Mouse (Mus musculus): ENCODE results near the gene Lum. TPM values are rescaled to one million over a fixed set of nuclear protein-coding genes. Genes with fewer than 3 reads are reported as not detected.

Lum gene
- total RNA-seq (2022), result 10 to 100 TPM; 12.1 to 24.6 (median 20.5) TPM

DNA sequence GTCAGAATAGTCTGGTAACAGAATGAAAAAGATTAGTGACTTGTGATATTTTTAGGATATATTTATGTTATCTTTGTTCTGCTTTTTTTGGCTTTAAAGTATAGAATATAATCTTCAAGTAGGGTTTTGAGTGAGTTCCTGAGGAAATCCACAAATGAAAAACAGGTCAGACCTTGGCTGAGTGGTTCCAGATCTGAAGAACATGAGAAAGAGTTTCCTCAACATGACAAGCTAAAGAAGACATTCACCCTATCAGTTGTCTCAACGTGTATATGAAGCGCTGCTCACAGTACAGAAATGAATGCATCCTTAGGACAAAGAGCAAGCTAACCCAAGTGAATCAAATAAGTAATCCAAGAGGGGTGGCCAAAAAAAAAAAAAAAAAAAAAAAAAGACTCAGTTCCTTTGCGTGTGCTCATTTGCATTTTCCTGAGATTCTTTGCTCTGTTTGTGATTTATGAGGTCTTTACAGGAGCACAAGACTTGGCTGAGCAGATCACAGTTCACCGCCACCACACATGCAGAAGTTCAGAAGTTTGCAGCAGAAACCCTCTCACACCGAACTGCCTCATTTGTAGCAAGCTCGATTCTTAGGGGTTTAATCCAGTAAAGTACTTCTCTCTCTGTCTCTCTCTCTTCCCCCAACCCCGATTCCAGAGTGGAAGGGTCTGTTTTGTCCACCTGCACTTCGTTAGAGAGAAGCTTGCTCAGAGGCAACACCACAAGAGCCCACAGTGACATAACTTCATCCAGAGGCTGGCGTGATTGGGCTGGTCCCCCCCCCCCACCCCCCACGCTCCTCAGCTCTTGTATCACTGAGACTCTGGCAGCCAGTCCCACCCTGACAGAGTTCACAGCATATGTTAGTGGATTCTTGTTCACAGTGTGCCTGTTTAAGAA lies at the start of gene Lum:
Gene Lum, plus strand, starts transcription at position 172 of the 900 bp plus-strand sequence.
- DNase-seq, result no peak

DNA sequence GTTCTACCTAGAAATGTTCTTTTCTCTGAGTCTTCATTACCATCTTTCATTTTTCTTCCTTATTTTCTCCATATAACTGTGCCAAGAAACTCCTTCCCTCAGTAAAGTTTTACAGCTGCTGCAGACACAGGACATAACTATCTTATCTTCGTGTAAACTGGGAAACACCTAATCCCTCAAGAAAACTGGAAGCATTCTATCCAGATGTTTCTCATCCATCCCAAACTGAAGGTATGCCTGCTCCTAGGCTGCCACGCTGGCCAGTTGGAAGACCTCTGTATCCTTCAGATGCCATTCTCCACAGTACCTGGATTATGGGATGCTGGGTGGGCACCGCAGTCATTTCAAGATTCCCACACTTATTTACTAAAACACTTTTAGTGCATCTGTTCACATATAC lies 41.6 kb upstream of the Lum start:
- no peak for DNase-seq

DNA sequence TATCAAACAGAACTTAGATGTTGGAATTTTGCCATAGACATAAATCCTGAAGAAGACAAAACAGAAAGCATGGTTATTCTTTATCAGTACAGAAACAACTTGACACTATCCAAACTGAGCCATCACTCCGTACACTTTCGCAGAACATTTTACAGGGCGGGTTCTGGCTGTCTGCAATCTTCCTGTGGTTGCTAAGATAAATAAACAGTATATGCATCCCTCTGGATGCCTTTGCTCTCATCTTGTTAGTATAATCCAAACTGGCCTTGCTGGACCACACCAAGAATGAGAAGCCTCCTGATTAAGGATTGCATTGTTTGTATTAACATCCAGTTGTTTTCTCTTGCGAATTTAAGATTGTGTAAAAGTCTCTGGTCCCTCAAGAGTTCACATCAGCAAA lies 29.2 kb upstream of the Lum start:
- no peak for DNase-seq

DNA sequence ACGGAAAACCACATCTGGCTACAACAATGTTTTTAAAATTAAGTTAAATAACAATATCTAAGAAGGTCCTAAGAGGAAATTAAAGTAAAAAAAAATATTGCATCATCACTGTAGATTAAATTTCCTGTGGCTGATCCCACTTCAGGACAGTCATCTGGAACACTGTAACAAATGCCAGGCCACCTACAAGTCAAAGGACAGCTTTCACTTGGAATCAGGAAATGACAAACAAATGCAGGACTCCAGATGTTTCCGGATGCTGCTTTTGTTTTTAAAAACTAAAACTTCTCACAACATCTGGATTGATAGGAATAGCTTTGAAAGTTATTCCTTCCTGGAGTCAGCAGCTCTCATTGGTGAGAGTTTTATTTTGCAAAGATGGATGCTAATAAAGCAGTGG lies 28.0 kb upstream of the Lum start:
- no peak for DNase-seq

DNA sequence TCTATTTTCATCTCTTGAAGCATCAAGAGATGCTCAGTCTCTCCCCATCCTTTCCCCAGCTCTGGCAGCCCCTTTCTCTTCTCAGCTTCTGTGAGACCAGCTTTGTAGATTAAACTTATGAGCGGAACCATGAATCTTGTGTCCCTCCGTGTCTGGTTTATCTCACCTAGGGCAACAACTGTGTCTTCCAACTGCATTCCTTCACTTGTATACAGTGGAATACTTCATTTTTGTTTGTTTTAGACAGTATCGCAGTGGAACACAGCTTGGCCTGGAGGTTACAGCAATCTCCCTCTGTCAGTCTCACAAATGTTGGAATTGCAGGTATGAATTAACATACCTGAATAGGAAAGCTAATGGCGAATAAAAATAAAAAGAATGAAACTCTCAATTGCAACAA lies 26.7 kb upstream of the Lum start:
- DNase-seq, result no peak

DNA sequence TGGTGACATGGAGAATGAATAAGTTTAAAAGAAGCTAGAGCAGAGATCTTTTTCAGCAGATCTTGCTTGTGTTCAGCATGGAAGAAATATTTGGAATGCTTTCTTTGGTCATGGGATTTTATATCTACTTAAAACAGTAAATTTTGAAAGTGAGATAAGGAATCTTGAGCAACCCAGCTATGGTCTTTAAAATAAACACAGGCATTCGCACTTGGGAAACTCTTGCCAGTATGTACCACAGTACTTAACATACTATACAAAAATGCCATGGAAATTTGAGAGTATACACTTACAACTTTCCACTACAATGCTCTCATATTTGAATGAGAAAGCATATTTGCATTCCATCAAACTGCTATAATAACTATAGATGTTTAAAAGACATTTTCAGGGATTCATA lies 17.2 kb upstream of the Lum start:
- DNase-seq, result no peak

DNA sequence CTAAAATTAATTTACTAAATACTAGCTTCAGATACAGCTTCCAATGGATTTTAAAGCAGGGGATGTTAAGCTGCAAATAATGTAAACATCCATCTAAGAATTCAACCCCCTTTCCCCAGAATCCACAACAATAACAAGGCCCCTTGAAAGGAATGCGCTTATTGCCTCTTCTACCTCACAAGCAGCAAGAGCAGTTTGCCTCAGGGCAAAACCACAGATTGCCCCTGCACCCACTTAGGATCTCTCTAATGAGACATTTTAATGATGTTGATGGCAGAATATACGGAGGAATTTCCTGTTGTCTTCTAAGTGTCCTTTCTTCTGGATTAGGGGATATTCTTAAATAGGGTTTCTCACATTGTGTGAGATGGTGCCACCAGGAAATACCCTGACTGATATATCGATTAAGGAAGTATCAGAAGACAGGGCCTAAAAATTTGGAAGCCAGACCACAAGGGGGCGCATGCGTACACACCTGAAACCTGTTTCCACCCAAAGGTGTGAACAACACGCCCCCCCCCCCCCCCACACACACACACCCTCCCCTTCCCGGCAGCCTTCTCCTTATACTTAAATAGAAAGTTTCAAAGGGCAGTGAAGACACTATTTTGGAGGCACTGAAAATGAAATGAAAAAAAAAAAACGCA lies 2.7 kb downstream of the Lum start:
- peak; percentile 3 for DNase-seq

DNA sequence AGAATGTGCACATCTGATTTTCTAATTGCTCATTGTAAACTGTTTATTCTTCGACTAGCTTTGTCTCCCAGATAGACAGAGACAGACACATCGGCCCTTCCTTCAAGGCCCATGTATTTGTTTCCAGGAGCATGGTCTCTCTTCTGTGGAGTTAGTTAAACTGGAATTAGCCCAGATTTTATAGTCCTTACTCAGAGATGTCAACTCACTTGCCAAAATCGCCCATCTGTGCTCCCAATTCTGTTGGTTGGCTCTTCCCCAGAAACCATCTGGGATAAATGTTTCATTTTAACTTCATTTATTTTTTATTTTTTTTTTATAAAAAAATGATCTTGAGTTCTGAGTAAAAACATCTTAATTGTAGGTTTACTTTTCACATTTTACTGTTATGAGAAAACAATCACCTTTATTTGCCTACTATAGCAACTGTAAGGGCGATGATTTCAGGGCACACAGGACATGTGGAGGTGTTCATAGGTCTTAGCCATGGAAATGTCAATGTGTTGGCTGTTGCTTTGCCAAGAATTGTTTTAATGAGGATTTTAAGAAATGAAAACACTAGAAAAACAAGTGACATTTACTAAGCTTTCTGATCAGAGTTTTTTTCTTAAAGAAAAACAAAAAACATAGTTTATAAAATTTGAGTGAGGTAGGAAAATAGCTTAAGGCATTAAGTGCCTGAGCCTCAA lies 17.8 kb downstream of the Lum start:
- DNase-seq, result no peak

DNA sequence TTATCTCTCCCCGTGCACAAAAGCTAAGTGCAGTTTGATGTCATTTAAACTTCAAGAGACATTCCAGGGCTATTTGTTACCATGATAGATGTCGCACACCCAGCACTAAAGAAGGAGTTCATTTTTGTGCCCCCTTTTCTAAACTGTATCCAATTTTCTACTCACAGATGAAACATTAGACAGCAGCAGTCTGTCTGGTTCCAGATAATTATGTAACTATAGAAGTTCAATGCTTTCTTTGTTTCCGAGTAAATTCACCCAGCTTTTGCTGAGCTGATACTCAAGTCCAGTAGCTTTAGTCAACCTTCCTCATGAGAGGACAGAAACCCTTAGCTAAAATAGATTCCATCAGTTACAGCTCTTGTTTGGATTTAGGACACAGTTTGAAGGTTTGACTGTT lies 19.2 kb downstream of the Lum start:
- no peak for DNase-seq

DNA sequence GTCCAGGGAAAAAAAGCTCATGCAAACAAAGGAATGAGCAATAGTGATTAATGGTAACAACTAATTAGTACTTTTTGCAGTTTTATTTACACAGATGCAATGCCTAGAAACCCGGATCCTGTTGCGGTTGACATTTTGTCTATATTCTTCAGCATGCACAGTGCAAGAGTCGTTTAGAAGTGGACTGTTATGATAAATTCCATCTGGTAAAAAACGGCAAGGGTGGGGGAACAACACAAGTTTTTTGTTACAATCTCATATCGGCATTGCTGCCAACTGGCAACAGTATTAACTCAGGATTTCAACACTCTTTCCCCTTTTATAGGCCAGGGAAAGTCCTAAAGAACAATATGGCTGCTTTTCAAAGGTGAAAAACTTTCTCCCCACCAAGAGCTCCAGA lies 22.2 kb downstream of the Lum start:
- DNase-seq, result no peak

DNA sequence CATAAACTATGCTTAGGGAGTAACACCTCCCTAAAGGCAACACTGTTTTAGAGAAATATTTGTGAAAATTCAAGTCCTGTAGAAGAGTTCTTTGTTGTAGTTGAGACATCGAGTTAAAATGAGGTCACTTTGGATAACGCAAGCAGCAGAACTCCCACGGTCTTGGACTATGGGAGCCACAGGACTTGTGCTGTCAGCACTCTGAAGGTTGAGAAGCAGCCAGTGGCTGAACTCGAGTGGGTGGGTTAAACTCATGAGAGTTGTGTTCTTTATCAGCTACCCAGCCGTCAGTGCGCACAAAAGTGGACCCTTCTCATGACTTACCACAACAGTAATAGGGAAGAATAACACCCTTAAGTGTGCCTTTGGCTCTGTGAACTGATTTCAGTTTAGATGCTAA lies 24.6 kb downstream of the Lum start:
- DNase-seq, result no peak

DNA sequence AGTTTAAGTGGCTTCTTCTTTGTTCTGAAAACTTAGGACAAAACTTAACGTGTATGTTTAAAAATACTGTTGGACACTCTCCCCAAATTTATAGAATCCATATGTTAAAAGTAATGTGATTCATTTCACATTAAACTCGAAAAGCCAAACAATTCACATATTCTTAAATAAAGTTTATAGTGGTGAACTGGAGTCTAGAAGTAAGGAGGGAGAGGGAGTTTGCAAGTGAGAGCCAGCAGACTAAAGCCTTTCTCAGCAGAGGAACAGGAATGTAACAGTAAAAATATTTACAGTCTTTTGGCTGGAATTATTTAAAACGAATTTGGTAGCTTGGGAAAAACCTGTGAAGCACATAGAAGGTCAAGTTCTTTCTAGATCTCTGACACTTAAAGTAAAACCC lies 26.1 kb downstream of the Lum start:
- DNase-seq, result no peak

DNA sequence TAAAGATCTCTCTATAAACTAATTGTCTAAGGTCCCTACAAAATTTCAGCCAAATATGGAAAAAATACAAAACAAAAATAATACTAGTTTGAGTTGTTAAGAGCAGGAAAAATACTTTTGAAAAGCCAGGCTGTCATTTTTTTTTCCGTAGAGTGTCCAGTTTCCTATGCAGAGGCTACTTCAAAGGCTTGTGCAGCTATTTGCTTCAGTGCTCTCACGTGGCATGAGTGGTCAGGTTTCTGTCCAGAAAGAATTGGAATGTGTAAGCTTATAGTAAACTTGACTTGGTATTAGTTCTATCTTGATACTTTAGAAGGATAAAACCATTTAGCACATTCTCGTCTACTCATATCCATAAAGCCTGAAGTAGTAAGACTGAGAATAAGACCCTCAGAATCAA lies 26.8 kb downstream of the Lum start:
- DNase-seq, result no peak

DNA sequence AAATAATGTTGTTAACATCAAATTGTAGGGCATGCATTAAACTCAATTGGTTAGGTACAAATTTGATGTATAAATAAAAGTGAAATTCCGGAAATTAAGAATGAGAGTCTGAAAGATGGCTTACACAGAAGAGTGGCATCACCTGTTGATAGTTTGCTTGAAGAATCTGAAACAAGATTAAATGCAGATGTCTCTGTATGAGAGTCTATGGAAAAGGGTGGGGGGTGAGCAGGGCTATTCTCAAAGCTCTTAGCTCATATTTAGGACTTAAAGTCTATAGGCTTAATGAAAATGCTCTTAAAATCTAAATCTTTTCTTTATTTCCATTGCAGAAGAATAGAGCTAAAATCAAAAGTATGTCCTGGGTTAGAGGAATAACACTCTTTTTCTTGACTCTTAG lies 30.8 kb downstream of the Lum start:
- no peak for DNase-seq

DNA sequence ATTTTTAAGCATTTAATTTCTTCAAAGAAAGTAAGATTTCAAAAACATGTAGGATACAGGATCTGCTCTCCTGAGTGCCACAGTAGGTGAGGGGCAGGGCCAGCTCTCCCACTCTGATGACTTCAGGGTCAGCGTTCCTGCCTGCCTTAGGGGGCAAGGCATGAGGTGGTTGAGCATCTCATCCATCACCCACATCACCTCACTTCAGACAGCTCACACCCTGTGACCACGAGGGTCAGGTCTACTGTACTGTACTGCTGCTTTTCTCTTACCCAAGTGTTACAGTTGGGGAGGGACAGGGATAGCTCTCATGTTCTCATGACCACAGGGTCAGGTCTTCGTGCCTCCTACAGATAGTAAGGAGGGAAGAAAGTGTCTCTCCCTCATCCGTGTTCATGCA lies 36.8 kb downstream of the Lum start:
- DNase-seq, result no peak

DNA sequence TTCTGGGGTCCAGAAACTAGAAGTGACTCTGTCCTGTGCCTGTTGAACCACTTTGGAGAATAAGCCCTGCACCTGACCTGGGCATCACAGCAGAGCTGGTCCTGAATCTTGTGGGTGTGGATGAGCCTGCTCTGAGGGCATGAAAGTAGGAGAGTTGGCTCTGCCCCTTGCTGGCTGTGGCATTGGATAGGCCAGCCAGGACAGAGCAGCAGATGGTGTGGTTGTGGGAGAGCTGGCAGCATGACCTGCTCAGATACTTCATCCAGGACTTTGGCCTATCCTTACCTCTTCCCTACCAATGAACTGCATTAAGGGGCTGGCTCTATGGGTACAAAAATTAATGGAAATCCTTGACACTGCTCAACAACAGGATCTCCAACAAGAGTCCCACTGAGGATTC lies 38.3 kb downstream of the Lum start:
- DNase-seq, result no peak

DNA sequence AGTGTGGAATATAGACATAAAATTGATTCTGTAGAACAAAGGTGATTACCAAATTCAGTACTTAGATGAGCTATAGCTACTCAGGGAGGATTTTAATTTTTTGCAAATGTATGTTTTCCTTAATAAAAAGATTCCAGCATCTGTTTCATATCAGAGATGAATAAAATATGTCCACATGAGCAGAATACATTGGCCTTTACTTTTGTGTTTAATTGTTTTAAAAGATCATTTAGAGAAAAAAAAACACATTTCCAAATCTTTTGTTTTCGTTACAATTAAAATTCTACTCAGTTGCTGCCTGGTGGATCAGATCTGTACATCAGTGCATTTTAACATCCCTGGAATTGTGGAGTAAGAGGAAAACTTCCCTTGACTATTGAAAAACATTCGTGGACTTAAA lies 41.7 kb downstream of the Lum start, which contains the start of gene Kera:
Gene Kera, plus strand, starts transcription at position 301 of the 400 bp plus-strand sequence.
- no peak for DNase-seq

Other genes starting within 250 kb of the Lum start
- 100 to 1,000 TPM; 161 to 333 (median 210) TPM for gene Dcn, start 85.5 kb upstream of the Lum start, total RNA-seq (2022)
- not detected for gene Kera, start 41.8 kb downstream of the Lum start, total RNA-seq (2022)
- gene Epyc, start 78.9 kb downstream of the Lum start, total RNA-seq (2022), result under 1 TPM in 3 of 4 experiments, not detected in 1; 0.18 to 0.23 (median 0.21) TPM
- gene Ccer1, start 127.9 kb downstream of the Lum start, total RNA-seq (2022), result not detected
- not detected for gene C030005K15Rik, start 161.6 kb downstream of the Lum start, total RNA-seq (2022)